Mouse (Mus musculus) 3134 (cell line): ENCODE measurements around the gene Rtn4ip1.
A peak's percentile ranks its signal among the peaks of the same experiment; 100 is the strongest.
"Not testable (repeated sequence)": the region's sequence is repeated elsewhere in the genome, so short reads cannot be mapped to it uniquely, and the experiment has no call there.

ENCODE experiments used
- DNase-seq: peaks from one replicate; pipeline ENCODE4 v3.0.0-alpha.2; 2011; ENCODE audit warnings: low spot score; ENCODE audit not compliant: insufficient read length; ENCODE audit errors: extremely low read depth

Rtn4ip1 gene

DNA sequence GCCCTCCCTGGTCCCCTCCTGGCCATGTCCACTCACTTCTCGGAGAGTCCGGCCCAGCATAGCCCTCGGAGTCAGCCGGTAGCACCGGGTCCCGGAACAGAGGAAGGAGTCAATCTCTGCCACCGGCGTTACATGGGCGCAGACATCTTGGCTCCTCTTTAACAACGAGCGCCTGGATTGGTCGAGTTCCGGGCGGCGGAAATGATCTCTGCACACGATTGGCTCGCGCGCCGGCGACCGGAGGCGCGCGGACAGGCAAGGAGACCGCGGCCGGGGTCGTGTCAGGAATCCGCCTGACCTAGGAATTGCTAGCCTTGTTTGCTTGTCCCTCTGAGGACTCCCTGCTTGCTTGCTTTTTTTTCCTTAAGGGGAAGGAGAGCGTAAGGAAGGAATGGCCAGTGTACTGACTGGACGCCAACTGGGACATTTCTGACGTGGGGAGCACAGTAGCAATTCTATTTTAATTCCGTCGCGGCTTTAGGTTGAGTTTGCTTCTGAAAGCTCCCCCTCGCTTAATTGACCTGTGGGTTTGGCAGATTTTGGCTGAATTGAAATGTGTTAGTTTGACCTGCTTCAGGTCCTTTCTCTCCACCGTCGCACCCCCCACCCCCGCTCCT, at the start of gene Rtn4ip1, which contains the start of gene Qrsl1:
Gene Rtn4ip1 (plus strand): TSS at position 230 of the 617 bp plus-strand sequence.
Gene Qrsl1 (minus strand): TSS at position 168 of the 617 bp plus-strand sequence.
- peak; percentile 93 for DNase-seq

DNA sequence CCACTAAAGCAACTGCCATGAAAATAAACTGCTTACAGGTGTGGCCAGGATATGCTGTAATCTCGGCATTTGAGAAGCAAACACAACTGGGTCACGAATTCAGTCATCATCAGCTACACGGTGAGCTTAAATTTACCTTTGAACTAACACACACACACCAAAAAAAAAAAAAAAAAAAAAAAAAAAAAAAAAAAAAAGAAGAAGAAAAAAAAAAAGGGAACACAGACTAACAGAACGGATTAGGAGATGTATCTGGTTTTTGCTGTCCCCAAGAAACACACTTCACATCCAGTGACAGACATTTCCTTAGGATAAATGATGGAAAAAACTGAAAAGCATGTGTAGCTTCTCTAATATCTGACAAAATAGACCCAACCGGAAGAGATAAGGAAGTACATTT, 49.7 kb upstream of the Rtn4ip1 start:
- DNase-seq, result no peak

DNA sequence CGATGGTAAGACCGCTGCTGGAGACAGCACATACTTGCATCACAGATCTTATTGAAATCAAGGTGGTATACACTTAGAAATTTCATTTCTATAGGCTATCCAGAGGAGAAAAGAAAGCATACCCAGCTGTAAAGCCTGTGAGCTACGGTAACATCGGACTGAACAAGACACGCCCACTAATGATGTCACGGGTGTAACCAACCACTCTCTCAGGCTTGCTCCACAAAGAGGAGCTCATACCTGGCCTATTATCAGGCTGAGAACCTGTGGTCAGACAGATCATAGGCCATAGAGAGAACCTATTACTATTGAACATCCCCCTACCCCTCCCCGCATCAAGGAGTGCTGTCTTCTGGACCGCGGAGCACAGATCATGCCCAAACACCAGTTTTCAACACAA, 45.7 kb upstream of the Rtn4ip1 start:
- no peak for DNase-seq

DNA sequence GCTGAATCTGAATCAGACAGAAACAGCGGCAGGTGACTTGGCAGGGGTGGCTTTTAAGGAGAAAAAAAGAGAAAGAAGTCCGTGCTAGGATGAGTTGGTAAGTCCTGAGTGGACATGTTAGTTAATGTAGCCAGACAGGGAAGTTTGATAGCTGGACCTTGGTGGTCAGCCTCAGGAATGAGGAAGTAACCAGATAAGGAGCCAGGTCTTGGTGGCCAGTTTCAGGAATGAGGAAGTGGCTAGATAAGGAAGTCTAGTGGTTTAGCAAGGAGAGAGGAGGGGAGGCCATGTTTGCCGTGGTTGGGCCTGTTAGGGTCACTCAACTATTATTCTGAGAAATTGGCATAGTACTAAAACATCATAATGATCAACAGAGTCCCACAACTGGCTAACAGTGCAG, 45.3 kb upstream of the Rtn4ip1 start:
- no peak for DNase-seq

DNA sequence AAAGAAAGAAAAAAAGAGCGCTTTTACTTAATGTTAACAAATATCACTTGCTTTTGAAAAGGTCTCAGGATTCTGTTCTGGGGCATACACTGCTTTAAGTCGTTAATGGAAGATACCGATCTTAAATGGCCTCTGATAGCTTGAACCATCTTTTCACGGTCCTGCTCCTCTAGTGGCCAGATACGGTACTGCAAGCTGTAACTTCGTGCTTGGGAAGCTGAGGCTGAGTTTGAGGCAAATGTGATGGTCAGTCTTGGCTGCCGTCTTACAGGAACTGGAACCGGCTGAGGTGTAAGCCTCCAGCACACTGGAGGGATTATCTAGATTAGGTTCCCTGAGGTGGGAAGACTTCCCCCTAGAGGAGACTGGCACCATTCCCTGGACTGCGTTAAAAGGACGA, 30.9 kb upstream of the Rtn4ip1 start:
- no peak for DNase-seq

DNA sequence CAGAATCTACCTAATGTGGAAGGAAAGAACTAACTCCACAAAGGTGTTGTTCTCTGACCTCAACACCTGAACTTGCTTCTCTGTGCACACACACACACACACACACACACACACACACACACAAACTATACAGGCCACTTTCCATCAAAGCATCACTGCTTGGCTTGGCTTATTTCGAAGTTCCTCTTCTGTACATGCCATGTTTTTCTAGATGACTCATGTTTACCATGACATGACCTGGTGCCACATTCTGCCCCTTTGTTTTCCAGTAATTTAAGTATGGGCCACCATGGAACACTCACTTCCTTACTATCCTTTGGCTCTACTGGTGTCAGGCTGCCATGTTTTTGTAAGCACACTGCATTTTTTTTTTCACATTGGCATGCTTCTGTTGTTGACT, 30.1 kb upstream of the Rtn4ip1 start:
- DNase-seq, result no peak

DNA sequence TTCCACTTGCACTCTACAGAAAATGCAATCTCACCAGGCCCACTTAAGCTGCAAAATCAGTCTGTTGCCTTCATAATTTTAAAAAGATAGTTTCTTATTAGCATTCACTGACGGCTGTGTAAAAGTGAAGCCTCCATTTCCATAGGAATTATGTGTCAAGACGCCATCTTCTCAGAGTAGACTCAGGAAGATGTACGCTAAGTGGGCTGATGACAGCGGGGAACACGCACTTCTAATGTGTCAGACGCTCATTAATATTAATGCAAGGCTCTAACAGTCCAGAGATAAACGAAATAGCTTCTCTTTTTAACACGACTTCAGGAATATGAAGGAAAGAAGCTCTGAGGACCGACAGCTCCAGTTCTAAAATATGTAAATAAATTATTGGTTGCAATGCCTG, 13.9 kb upstream of the Rtn4ip1 start:
- DNase-seq, result no peak

DNA sequence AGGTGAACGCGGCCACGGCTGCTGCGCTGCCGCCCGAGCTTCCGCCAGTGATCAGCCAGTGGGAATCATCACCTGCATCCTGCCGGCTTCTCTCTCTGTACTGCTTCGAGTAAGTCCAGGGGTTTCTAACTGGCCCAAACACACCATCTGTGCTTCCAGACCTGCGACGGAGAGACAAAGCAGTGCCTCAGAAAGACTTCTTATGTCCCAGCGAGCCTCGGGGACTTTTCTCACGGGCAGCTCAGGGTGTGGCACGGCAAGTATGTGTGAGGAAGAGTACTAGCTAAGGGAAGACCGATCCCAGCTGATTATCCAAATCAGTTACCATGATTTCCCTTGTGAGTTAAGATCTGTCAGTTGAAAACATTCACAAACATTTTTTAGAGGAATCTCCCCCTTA, 12.6 kb upstream of the Rtn4ip1 start:
- peak; percentile 3 for DNase-seq

DNA sequence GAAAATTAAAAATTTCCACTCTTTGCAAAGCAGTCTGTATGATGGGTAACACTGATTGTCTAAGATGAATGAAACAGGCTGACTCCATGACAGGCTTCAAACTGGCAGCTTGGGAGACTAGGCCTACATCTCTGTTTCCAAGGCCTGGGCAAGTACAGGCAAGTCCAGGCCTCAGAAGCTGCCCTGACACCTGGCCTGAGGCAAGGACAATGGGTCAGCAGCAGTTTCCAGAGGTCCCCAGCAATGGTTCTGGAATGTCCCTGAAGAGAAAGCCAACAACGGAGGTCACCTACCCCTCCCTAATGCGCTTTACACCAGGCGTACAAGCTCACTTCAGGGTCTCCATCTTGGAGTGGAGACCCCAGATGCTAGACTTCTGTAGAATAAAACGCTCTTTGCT, 8.6 kb upstream of the Rtn4ip1 start:
- DNase-seq, result no peak

DNA sequence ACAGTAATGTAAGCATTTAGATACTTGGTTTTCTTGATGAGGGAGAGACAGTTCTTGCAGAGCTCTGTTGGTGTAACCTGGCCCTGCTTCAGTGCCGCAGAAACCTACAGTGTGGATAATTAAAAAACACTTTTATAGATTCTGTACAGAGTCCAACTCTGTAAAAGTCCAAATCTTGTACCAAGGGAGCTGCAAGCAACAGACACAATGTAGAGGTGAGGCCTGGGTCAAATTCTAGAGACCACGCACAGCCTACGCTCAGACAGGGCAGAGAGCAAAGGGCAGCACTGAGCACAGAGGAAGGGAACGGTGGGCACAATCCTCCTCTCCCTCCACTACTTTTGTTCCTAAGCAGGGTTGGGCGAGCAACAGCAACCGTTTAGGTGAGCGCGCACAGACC, 5.5 kb upstream of the Rtn4ip1 start:
- no peak for DNase-seq

DNA sequence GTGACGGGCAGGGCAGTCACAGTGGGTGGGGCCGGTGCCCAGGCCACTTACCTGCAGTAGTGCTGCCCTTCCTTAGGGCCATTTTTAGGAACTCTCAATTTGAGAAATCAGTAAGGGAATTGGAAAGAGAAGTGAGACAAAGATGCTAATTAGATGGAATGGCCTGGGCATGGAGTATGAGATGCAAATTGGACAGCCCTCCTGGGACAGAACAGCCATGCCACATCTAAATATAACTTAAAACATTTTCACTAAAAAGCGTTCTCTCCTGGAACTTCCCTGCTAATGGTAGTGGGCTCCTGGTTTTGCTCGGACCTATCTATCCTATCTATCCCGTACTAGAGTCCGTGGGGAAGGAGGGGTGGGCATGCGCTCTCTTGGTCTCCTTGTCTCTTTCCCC, 3.3 kb upstream of the Rtn4ip1 start:
- DNase-seq, result no peak

DNA sequence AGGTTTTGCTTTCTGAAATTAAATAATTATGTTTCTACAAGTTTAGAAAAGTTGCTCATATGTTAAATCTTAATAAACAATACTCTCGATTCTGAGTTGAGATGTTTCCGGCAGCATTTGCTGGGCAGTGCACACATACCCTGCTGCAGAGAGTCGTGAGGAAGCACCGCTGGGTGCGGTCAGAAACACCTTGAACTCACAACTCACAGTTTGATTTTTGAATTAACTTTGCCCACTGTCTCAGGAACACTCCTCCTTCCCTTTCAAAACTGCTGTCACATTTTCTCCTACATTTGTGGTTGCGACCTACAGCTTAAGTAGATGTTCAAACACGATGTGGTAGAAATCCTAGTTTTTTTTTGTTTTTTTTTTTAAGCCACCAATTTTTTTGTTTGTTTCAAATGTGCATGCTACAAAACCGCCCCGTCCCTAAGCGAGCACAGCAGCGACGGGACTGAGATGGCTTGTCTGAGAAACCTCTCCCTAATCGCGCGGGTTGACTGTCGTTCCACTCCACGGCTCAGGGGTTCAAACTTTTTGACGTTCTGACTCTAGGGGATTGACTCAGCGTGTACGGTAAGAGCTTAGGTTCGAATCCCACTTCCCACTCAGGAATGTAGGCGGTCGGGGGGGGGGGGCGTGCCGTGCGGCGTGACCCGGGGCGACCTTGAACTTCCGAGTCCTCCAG, 580 bp upstream of the Rtn4ip1 start:
- peak; percentile 6 for DNase-seq

DNA sequence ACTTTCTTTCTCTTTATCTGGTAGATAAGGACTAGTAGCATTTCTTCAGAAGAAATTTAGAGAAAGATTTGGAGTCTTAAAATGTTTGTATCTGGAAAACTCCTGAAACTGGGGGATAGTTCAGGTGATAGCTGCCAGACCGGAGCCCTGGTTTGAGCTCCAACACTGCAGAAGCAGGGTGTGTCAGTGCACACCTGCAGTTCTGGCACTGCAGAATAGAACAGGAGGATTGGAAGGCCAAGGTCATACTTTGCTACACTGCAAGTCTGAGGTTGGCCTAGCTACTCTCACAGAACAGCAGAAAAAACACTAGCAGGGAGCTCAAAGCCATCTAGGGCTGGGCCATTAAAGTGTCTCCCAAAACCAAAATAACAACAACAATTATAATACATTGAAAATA, 3.0 kb downstream of the Rtn4ip1 start:
- no peak for DNase-seq

DNA sequence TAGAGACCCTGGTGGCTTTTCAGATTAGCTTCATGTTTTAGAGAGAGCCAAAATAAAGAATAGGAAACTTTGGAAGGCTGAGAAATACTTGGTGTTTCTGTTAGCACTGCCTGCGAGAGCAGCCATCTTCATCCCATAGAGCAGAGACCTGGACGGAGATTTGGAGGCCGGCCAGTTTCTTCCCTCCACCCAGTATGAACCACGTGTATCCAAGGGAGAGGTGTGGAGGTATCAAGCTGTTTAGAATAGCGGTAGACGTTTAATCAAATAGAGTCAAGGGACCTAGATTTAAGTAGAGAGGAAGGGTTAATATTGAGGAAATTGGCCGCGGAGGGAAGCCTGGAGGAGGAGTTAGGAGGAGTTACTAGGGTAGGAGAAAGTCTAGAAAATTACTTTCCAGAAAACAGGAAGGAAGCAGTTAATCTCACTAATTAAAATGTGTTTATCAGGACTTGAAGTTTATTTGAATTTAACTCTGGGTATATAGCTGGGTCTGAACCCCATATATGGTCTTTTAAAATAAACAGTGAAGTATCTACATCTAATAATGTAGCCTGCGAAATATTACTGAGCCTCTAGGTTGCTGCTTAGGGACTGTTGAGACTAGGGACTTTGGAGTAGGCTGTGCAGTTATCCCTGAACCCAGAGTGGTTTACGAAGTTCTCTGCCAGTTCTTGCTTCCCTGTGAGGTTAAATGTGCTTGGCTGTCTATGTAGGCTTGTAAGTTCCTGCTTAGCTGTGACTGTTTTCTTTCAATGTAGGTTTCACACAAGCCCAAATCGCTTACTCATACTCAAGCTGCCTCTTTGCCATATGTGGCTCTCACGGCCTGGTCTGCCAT, 8.6 kb downstream of the Rtn4ip1 start:
- DNase-seq, result no peak

DNA sequence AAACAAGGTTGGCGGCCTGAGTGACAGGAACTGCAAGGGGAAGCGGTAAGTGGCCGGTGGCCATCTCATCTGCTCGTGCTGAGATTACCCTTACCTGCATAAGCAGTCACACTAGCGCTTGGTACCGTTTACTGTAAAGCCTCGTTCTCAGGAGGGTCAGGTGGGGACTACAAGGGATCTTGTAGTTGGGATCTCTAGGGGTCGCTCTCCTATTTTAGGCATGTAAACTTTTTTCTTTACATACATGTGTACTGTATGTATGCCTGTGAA, 9.2 kb downstream of the Rtn4ip1 start:
- DNase-seq, result no peak

DNA sequence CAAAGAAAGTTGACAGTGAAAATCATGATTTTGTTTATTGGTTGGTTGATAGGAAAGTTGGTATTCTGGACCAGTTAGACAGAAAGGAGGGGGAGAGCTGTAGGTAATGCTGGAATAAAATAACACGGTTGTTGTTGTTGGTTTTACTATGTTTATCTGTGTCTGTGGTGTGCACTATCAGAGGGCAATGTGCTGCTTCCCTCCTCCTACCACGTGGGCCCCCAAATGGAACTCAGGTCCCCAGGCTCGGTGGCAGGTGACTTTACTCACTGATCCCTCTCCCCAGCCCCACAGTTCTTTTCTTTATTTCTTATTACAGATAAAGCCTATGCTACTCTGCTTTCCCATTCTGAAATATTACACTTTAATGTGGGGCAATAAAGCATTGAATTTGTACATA, 10.6 kb downstream of the Rtn4ip1 start:
- no peak for DNase-seq

DNA sequence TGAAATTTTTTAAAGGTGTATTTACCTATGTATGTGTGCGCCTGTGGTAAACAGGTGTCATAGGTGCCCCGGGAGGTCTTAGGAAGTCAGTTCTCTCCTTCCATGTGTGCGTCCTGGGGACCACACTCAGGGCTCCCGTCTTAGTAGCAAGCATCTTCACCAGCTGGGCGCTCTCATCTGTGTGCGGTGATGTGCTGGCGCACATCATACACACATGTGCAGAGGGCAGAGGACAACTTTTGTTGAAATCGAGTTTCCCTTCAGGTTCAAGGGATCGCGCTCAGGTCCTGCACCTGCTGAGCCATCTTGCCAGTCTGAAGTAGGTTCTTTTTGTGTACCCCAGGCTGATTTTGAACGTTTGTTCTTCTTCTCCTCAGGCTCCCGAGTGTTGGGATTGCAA, 14.6 kb downstream of the Rtn4ip1 start:
- no peak for DNase-seq

DNA sequence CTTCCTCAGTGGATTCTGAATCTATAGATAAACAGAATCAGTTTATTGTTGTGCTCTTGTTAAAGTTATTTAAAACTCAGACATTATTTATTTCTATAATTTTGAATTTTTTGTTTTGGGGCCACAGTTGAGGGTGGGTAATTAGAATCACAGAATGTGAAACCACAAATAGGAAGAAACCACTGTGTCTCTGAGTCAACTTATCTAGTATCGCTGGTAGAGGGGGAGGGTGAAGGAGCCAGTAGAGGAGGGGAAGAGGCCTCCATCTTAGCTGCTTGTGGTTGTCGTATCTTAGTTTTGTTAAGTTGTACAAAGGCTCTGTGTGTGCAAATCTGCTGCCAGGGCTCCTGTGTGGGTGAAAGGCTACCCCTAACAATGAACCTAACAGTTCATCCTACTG, 15.1 kb downstream of the Rtn4ip1 start:
- no peak for DNase-seq

DNA sequence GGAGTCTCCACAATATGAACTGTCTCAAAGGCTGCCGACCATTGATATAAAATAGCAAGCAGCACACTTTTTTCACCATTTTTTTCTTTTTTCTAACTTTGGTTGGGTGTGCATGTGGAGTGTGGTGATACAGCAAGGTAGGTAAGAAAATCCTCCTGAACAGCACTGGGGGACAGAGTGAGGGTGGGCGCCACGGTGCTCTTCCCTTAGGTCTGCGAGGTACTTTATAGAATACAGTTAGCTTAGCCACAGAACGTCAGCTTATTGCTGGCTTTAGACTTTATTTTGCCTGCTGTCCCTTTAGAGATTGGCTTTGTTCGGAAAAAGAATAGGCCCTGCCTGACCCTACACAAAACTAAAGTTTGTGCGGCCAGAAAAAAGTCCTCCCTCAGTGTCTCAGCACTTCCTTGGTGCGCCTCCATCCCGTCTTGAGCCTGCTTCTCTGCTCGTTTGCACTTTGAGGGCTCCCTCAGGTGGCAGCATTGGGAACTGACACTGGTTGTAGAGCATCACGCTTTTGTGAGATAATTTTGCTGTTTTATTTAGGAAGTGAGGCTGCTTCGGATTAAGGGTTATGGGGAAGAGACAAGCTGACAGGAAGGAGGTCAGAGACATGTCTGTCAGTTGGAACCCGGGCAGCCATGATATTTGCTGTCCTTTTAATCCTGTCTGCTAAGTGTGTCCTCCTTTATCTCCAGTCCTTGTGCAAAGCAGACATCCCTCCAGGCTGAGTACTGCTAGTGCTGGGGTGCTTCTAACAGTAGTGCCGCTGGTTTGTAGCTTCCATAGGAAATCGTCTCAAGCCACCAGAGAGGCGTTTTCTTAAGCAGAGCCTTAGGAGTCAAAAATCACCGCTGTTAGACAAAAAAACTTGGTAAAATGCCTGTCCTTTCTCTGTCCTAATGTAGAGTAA, 17.3 kb downstream of the Rtn4ip1 start:
- peak; percentile 32 for DNase-seq

DNA sequence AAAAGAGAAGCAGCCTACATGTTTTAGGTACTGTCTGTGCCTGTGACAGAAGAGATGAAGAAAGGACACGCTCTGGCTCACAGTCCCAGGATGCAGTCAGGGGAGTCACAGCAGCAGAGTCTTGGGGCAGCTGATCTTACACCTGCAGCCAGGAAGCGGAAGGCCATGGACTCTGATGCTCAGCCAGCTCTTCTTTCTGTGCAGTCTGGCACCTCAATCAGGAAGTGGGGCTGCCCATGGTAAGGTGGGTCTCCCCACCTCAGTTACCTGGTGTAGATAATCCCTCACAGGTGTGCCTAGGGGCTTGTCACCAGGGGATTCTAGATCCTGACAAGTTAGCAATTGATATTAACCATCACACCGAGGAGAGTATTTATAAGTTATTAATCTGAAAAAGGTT, 21.5 kb downstream of the Rtn4ip1 start:
- DNase-seq, result no peak

DNA sequence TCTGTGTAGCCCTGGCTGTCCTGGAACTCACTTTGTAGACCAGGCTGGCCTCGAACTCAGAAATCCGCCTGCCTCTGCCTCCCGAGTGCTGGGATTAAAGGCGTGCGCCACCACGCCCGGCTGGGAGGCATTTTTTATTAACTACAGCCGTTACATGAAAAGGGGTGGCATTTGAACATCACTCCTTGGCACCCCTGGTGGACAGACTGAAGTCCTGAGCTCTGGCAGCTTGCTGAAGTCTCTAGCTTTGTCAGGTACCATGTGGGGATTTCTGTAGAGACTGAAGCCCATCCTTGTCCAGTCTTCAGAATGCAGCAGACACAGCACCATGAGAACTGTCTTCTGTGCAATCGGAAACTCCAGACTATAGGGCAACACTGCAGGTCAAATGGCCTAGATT, 24.2 kb downstream of the Rtn4ip1 start:
- DNase-seq, result not testable (repeated sequence)
